In genomic region chr17:34850517-34851125, GRCm38 (mm10) we compare ENCODE assay signal across 1 mouse cellular context.
TF ChIP-seq lines count a peak whose summit lies in the region.

No protein-coding gene starts in this region.

TF ChIP-seq in CH12.LX, 34 proteins besides CTCF, POLR2A, EP300 and RAD21 (continued from another document):
- TF ChIP-seq E2F4 (IDR thresholded peaks at IDR 0.05; ENCODE audit: insufficient replicate concordance, low read depth, low read length) = 0 out of 2 replicates have a peak, but pooled peaks have one; percentile 7
- TF ChIP-seq MYC (IDR thresholded peaks at IDR 0.05; ENCODE audit: low read depth, low read length) = no peak
- TF ChIP-seq USF1 (IDR thresholded peaks at IDR 0.05; ENCODE audit: low read depth, low read length) = no peak
- no peak for TF ChIP-seq CHD1 (IDR thresholded peaks at IDR 0.05; ENCODE audit: low read depth, low read length)
- TF ChIP-seq MAX (IDR thresholded peaks at IDR 0.05; ENCODE audit: low read length) = no peak
- no peak for TF ChIP-seq USF2 (conservative IDR thresholded peaks at IDR 0.05; ENCODE audit: low read depth, low read length)
- no peak for TF ChIP-seq KAT2A (IDR thresholded peaks at IDR 0.05; ENCODE audit: insufficient replicate concordance, low read length)
- TF ChIP-seq MXI1 (IDR thresholded peaks at IDR 0.05; ENCODE audit: low read depth, low read length) = peak; percentile 18; the same call in 1 of the 2 replicates
- no peak for TF ChIP-seq MEF2A (IDR thresholded peaks at IDR 0.05; ENCODE audit: borderline replicate concordance, low read depth, low read length)
- TF ChIP-seq SIN3A (IDR thresholded peaks at IDR 0.05; ENCODE audit: low read length) = peak; percentile 13; the same call in 1 of the 2 replicates
- TF ChIP-seq ZNF384 (IDR thresholded peaks at IDR 0.05; ENCODE audit: low read depth, low read length) = no peak
TF ChIP-seq in CH12.LX: peak in this region for 3.
